Mouse (Mus musculus) regulatory T cell (primary cell): ENCODE results near the gene Ppm1n.

Experiments used
- in situ Hi-C: fragments of 300-600 bp; cut with MboI, MseI; formaldehyde crosslinking; loops from one replicate; pipeline ENCODE4 v1.15.1; 2025; ENCODE audit warnings: high pct_unique_total_duplicates

The Ppm1n gene

DNA sequence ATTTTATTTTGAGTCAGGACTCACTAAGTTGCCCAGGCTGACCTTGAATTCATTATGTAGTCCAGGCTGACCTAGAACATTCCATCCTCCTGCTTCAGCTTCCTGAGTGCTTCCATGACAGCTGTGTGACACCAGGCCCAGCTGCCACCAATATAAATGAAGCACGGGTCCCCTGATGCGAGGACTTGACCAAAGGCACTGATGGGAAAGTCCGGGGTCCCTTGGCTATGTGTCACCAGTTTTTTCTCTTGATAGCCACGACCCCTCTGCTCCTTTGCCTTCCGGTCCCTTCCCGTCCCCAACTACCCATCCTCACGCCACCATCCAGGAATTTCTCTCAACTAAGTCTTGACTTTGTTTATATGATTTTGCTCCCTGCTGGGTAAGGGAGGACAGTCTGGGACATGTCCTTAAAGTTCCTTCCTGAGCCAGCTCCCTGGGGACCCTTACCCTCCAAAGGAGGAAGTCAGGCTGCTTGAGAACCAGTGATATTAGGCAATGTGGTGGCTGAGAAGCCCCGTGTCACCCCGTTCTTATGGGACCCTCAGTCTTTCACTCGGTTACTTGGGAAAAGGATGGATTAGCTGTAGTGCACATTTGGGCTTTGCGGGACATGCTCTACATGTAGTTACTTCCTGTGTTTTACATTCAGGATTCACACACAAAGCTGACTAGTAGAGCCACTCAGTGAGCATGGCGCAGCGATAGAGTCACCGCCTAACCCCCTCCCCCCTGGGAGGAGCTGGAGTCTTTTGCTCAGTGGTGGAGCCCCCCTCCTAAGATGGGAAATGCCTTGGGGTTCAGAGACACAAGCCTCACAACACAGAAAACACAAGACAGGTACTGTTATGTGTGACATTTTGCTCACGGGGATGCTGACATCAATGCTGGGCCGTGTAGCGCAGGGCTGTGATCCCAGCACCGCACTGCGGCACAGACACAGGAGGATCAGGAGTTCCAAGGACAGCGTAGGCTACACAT lies 52.8 kb downstream of the Ppm1n start:
- in situ Hi-C loops, result no loop called here
